Mouse (Mus musculus) embryonic facial prominence, embryonic 14.5 days (tissue): ENCODE measurements at regions not wholly inside any gene's neighbourhood (a gene's known extent, or its start where the extent isn't known, plus 50 kb on each side); places are given as distances from the start of the nearest gene placed in this dataset.

ENCODE experiments used
- ATAC-seq: fragments of 200-750 bp; cut with Nextera tagmentation; 2 replicates; pipeline ENCODE4 v1.8.0; 2017; ENCODE audit warnings: low read depth, moderate number of reproducible peaks, moderate TSS enrichment
- DNase-seq: peaks from one replicate; pipeline ENCODE4 v3.0.0-alpha.2; 2015; ENCODE audit warnings: low spot score
- H3K27ac ChIP-seq: fragments of 300-500 bp; sonication (generic); replicated peaks from 2 replicates; pipeline ENCODE4 v1.5.1; 2014; ENCODE audit warnings: low read depth, mild to moderate bottlenecking, low read length, moderate library complexity
- H3K27me3 ChIP-seq: fragments of 300-500 bp; sonication (generic); replicated peaks from 2 replicates; pipeline ENCODE4 v1.6.1; 2014; ENCODE audit warnings: low read length; ENCODE audit not compliant: control insufficient read depth, insufficient read depth
- H3K36me3 ChIP-seq: fragments of 300-500 bp; sonication (generic); 2 replicates; pipeline ENCODE4 v1.6.1; 2014; ENCODE audit warnings: low read length, mixed read lengths; ENCODE audit not compliant: control insufficient read depth, insufficient read depth
- H3K4me1 ChIP-seq: fragments of 300-500 bp; sonication (generic); 2 replicates; pipeline ENCODE4 v1.6.1; 2014; ENCODE audit warnings: antibody characterized with exemption, low read length; ENCODE audit not compliant: control insufficient read depth, insufficient read depth
- H3K4me2 ChIP-seq: fragments of 300-500 bp; sonication (generic); 2 replicates; pipeline ENCODE4 v1.6.1; 2014; ENCODE audit warnings: low read depth, mild to moderate bottlenecking, low read length, moderate library complexity, mixed read lengths
- H3K4me3 ChIP-seq: fragments of 300-500 bp; sonication (generic); 2 replicates; pipeline ENCODE4 v1.5.1; 2014; ENCODE audit warnings: low read depth, mild to moderate bottlenecking, low read length
- H3K9ac ChIP-seq: fragments of 300-500 bp; sonication (generic); 2 replicates; pipeline ENCODE4 v1.6.1; 2014; ENCODE audit warnings: low read depth, mild to moderate bottlenecking, low read length, moderate library complexity, mixed read lengths
- H3K9me3 ChIP-seq: fragments of 300-500 bp; sonication (generic); 2 replicates; pipeline ENCODE4 v1.6.1; 2016; ENCODE audit warnings: low read length; ENCODE audit not compliant: control insufficient read depth
- WGBS: fragments of 180-500 bp; shearing (Covaris S2); extraction: QIAGEN DNeasy Blood & Tissue Kit; methylation state at CpG from one replicate; pipeline ENCODE4 v1.1.7; 2014; 5-methylcytosine and 5-hydroxymethylcytosine counted together

DNA sequence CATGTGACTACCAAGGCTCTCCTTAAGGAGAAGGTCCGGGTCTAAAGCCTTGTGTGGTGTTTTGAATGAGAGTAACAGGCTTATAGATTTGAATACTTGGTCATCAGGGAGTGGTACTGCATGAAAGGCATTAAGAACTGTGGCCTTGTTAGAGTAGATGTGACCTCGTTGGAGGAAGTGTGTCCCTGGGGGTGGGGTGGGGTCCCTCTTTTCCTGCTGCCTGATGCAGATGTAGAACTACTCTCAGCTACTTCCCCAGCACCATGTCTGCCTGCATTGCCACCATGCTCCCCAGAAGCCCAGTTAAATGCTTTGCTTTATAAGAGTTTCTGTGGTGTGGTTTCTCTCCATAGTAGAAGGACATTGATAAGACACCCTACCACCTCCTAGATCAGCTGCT, 367.9 kb downstream of the Cbln4 start:
- WGBS: 61% methylated on average over 2 of the region's 2 CpGs

GRCm38 (mm10) chr2:171670945-171671547, 372.2 kb downstream of the Cbln4 start:
- Histone ChIP-seq H3K36me3 (no peaks in the 10 kb centered on the region), H3K4me1 (no peaks in the 10 kb centered on the region), H3K4me2 (no peak overlapping the region), H3K27ac (no peak overlapping the region), H3K9ac (no peak overlapping the region), H3K4me3 (no peak overlapping the region), H3K27me3 (no peaks in the 10 kb centered on the region), H3K9me3 (peaks cover 5% of the 10 kb centered on the region; the same call in 1 of the 2 replicates)
- ATAC-seq (no peak), DNase-seq (no peak)
- 89% methylated on average over 8 of the region's 8 CpGs for WGBS

More for the DNA sequence above, 367.9 kb downstream of the Cbln4 start:
- H3K27me3 ChIP-seq: no peaks in the 10 kb centered on the region
- no peak overlapping the region for H3K9ac ChIP-seq
- no peak overlapping the region for H3K4me3 ChIP-seq
- H3K4me2 ChIP-seq: no peak overlapping the region
- DNase-seq (no peak), ATAC-seq (no peak)
- H3K36me3 ChIP-seq: no peaks in the 10 kb centered on the region
- no peaks in the 10 kb centered on the region for H3K4me1 ChIP-seq
- H3K9me3 ChIP-seq: peaks cover 5% of the 10 kb centered on the region; the same call in 1 of the 2 replicates
- H3K27ac ChIP-seq: no peak overlapping the region

DNA sequence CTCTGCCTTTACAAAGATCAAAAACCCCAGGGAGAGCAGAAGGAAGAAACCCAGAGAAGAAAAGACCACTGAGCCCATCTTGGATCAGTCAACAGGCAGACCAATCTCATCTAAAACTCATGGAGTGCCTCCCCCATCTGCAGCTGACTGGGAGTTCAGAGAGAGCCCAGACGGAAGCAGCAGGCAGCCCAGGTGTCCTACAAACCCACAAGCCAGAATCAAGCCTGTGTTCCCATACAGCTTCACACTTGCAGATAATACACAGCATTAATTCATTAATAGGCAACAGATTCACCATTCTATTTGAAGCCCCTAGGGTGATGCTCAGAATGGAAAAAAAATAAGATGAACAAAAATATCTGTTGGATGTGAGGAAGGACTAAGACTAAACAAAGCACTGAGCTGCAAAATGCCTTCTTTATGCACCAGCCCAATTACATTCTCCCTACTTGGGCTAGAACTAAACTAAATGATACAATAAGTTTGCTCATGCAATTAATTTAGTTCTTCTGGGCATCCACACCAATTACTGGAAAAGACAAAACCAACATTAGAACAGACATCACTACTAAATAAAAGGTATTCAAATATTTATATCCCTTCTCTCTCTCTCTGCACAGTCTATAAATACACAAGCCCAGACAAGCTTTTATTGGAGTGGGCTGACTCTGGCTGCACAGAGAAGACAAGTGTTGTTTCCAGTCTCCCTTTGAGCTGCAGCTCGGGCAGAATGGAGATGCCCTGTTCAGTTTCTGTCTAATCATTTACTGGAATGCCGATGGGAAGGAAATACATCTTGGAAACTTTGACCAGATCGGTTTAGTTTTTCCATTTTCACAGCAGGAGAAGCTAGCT, 374.2 kb downstream of the Cbln4 start:
- Histone ChIP-seq H3K9me3 (peaks cover 5% of the 10 kb centered on the region; the same call in 1 of the 2 replicates), H3K9ac (no peak overlapping the region), H3K4me1 (no peaks in the 10 kb centered on the region), H3K4me3 (no peak overlapping the region), H3K27ac (no peak overlapping the region), H3K36me3 (no peaks in the 10 kb centered on the region), H3K4me2 (no peak overlapping the region), H3K27me3 (no peaks in the 10 kb centered on the region)
- WGBS: 31% methylated on average over 4 of the region's 4 CpGs
- no peak for DNase-seq
- no peak for ATAC-seq

GRCm38 (mm10) chr2:171662571-171662970, 380.7 kb downstream of the Cbln4 start:
- H3K9ac ChIP-seq: no peak overlapping the region
- no peak overlapping the region for H3K27ac ChIP-seq
- H3K4me1 ChIP-seq: peaks cover 2% of the 10 kb centered on the region; the same call in 1 of the 2 replicates
- H3K4me2 ChIP-seq: no peak overlapping the region
- ATAC-seq (no peak), DNase-seq (no peak)
- WGBS: 83% methylated on average over 6 of the region's 6 CpGs
- no peaks in the 10 kb centered on the region for H3K27me3 ChIP-seq
- H3K9me3 ChIP-seq: no peaks in the 10 kb centered on the region
- no peak overlapping the region for H3K4me3 ChIP-seq
- H3K36me3 ChIP-seq: no peaks in the 10 kb centered on the region

- WGBS: 70% methylated on average over 8 of the region's 8 CpGs
- H3K9me3 ChIP-seq: no peaks in the 10 kb centered on the region
- no peaks in the 10 kb centered on the region for H3K27me3 ChIP-seq
- ATAC-seq (no peak), DNase-seq (no peak)
- peaks cover 2% of the 10 kb centered on the region; the same call in 1 of the 2 replicates for H3K4me1 ChIP-seq
- H3K36me3 ChIP-seq: no peaks in the 10 kb centered on the region
- H3K27ac ChIP-seq: no peak overlapping the region
- no peak overlapping the region for H3K9ac ChIP-seq
- H3K4me3 ChIP-seq: no peak overlapping the region
- H3K4me2 ChIP-seq: no peak overlapping the region
Measured at GRCm38 (mm10) chr2:171661896-171662511, 381.3 kb downstream of the Cbln4 start.

DNA sequence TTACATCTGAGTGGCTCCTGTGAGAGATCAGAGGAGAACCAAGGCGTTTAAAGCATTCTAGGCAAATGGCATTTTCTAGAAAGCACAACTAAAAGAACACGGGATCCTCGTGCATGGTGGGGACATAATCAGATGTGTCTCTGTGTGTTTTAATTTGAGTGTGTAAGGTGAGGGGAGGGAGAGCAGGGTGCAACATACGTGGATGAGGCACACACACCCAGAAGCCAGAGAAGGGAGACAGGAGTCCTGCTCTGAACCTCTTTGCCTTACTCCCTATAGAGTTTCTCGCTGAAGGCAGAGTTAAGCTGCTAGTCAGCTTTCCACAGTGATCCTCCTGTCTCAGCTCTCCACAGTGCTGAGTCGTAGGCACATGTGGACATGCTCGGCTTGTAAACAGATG, 386.1 kb downstream of the Cbln4 start:
- ATAC-seq: no peak
- Histone ChIP-seq H3K4me2 (no peak overlapping the region), H3K27ac (no peak overlapping the region), H3K4me1 (peaks cover 2% of the 10 kb centered on the region; the same call in 1 of the 2 replicates), H3K9me3 (no peaks in the 10 kb centered on the region), H3K9ac (no peak overlapping the region), H3K27me3 (no peaks in the 10 kb centered on the region), H3K36me3 (no peaks in the 10 kb centered on the region), H3K4me3 (no peak overlapping the region)
- no peak for DNase-seq
- WGBS: 51% methylated on average over 7 of the region's 7 CpGs

DNA sequence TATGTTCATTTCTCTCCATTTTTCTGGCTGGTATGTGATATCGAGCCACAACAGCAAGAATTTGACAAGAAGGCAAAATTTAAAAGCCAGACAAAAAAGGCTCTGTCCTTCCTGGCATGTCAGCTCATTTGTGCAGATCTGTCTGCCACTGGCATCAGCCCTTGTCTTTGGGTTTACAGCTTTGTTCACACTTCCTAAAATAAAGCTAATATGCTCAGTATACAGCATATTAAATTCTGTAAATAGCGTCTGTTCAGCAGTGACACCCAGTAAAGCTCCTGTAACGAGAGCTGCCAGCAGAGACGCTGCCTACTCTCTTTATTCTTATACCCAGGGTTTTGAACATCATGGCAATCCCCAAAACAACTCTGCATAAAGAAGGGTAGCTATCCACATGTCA, 401.5 kb downstream of the Cbln4 start:
- DNase-seq (no peak), ATAC-seq (no peak)
- Histone ChIP-seq H3K4me2 (no peak overlapping the region), H3K36me3 (no peaks in the 10 kb centered on the region), H3K4me1 (no peaks in the 10 kb centered on the region), H3K27ac (no peak overlapping the region), H3K27me3 (no peaks in the 10 kb centered on the region), H3K9ac (no peak overlapping the region), H3K9me3 (no peaks in the 10 kb centered on the region), H3K4me3 (no peak overlapping the region)
- 66% methylated on average over 4 of the region's 4 CpGs for WGBS

- no peak overlapping the region for H3K4me3 ChIP-seq
- H3K27me3 ChIP-seq: no peaks in the 10 kb centered on the region
- no peaks in the 10 kb centered on the region for H3K9me3 ChIP-seq
- WGBS: 82% methylated on average over 9 of the region's 9 CpGs
- DNase-seq: no peak
- ATAC-seq: no peak
- no peak overlapping the region for H3K9ac ChIP-seq
- H3K36me3 ChIP-seq: no peaks in the 10 kb centered on the region
- H3K4me2 ChIP-seq: no peak overlapping the region
- no peaks in the 10 kb centered on the region for H3K4me1 ChIP-seq
- H3K27ac ChIP-seq: no peak overlapping the region
Measured at GRCm38 (mm10) chr2:171640478-171640877, 402.8 kb downstream of the Cbln4 start.
